Mouse (Mus musculus) hindbrain, embryonic 11.5 days (tissue): ENCODE data around the gene Trdmt1. TPM values are rescaled to one million over a fixed set of nuclear protein-coding genes. Genes with fewer than 3 reads are reported as not detected.
A peak's percentile ranks its signal among the peaks of the same experiment; 100 is the strongest.

Source experiments
- ATAC-seq: fragments of 200-750 bp; cut with Nextera tagmentation; 2 replicates; pipeline ENCODE4 v1.8.0; 2017; ENCODE audit warnings: mild to moderate bottlenecking, moderate TSS enrichment, moderate library complexity; ENCODE audit not compliant: low FRiP score
- DNase-seq: peaks from one replicate; pipeline ENCODE4 v3.0.0-alpha.2; 2015; ENCODE audit warnings: low spot score
- H3K27ac ChIP-seq: fragments of 300-500 bp; sonication (generic); 2 replicates; pipeline ENCODE4 v1.5.1; 2014; ENCODE audit warnings: mild to moderate bottlenecking, low read depth, low read length
- H3K27me3 ChIP-seq: fragments of 300-500 bp; sonication (generic); 2 replicates; pipeline ENCODE4 v1.6.1; 2014; ENCODE audit warnings: mild to moderate bottlenecking, low read length, moderate library complexity, mixed read lengths; ENCODE audit not compliant: control insufficient read depth, insufficient read depth
- H3K36me3 ChIP-seq: fragments of 300-500 bp; sonication (generic); 2 replicates; pipeline ENCODE4 v1.6.1; 2014; ENCODE audit warnings: mild to moderate bottlenecking, low read length, moderate library complexity, mixed read lengths; ENCODE audit not compliant: control insufficient read depth, insufficient read depth
- H3K4me1 ChIP-seq: fragments of 300-500 bp; sonication (generic); replicated peaks from 2 replicates; pipeline ENCODE4 v1.6.1; 2014; ENCODE audit warnings: low read length, mixed read lengths; ENCODE audit not compliant: control insufficient read depth, insufficient read depth
- H3K4me2 ChIP-seq: fragments of 300-500 bp; sonication (generic); replicated peaks from 2 replicates; pipeline ENCODE4 v1.6.1; 2014; ENCODE audit warnings: mild to moderate bottlenecking, low read depth, low read length
- H3K4me3 ChIP-seq: fragments of 300-500 bp; sonication (generic); 2 replicates; pipeline ENCODE4 v1.5.1; 2014; ENCODE audit warnings: low read depth, low read length
- H3K9ac ChIP-seq: fragments of 300-500 bp; sonication (generic); 2 replicates; pipeline ENCODE4 v1.6.1; 2014; ENCODE audit warnings: low read depth, low read length
- H3K9me3 ChIP-seq: fragments of 300-500 bp; sonication (generic); 2 replicates; pipeline ENCODE4 v1.6.1; 2016; ENCODE audit warnings: low read length; ENCODE audit not compliant: control insufficient read depth
- WGBS: fragments of 180-500 bp; shearing (Covaris S2); extraction: QIAGEN DNeasy Blood & Tissue Kit; methylation state at CpG from one replicate; pipeline ENCODE4 v1.1.7; 2014; 5-methylcytosine and 5-hydroxymethylcytosine counted together
- polyA plus RNA-seq: library from polyadenylated mRNA; unstranded; fragments of >200 nt; fragmentation: Nextera tagmentation; extraction: Ambion mirVana; gene quantifications from 2 replicates; pipeline ENCODE4 v1.2.1, GENCODE M21; 2014

Trdmt1 gene
- polyA plus RNA-seq, 1 experiment from 2014 or later = 8.7 TPM

DNA sequence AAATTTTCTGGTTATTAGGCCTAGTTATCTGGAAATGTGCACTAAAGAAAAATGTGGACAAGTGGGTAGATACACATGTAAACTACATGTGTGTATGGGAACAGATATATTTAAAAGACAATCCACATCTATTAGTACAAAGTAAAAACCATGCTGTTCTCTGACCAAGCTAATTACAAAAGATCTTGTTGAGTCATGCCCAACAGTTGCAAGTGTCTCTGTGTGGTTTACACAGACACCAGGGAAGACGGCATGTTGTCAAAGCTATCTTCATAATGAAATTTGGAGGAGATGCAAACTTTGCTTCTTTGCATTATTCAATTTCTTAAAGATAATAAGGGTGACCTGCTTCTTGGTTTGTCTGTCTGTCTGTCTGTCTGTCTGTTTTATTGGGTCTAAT lies 4.6 kb downstream of the Trdmt1 start:
- ATAC-seq = no peak
- WGBS = 93% methylated on average over 1 of the region's 1 CpGs

DNA sequence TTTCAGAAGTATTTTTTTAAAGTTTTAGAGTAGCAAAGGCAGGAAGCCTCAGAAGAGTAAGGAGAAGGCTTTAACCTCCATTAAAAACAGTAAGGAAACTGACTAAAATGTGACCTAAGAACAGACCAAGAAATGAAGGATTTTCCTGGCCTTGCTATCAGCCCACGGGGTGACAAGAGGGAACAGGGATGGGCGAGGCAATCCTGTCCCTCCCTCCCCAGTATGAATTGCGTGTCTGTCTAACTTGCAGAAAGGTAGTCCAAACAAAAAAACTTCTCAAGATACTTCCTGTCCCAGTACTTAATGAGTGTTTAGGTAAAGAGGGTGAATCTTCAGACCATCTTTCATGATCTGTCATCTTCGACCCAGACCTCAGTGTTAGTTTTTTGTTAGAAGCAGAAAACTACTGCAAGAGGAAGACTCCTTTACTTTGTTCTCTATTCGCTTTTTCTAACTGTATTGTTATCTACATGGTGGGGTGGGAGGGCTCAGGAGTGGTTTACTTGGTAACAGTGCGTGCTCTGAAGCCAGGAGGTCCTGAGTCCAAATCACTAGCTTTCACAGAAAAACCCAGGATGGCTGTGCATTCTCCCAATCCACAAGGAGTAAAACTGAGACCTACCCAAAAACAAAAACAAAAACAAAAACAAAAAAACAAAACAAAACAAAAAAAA lies 5.6 kb downstream of the Trdmt1 start:
- Histone ChIP-seq H3K4me3 (no peak overlapping the region), H3K9me3 (no peaks in the 10 kb centered on the region), H3K27ac (no peak overlapping the region), H3K27me3 (no peaks in the 10 kb centered on the region), H3K36me3 (no peaks in the 10 kb centered on the region), H3K4me1 (no peaks in the 10 kb centered on the region), H3K9ac (no peak overlapping the region), H3K4me2 (no peak overlapping the region)
- no peak for DNase-seq
- no peak for ATAC-seq
- 74% methylated on average over 6 of the region's 6 CpGs for WGBS

More for the DNA sequence above, 4.6 kb downstream of the Trdmt1 start:
- Histone ChIP-seq H3K9me3 (no peaks in the 10 kb centered on the region), H3K36me3 (no peaks in the 10 kb centered on the region), H3K27ac (no peak overlapping the region), H3K4me2 (no peak overlapping the region), H3K4me3 (no peak overlapping the region), H3K9ac (no peak overlapping the region), H3K4me1 (no peaks in the 10 kb centered on the region), H3K27me3 (no peaks in the 10 kb centered on the region)
- DNase-seq = no peak

DNA sequence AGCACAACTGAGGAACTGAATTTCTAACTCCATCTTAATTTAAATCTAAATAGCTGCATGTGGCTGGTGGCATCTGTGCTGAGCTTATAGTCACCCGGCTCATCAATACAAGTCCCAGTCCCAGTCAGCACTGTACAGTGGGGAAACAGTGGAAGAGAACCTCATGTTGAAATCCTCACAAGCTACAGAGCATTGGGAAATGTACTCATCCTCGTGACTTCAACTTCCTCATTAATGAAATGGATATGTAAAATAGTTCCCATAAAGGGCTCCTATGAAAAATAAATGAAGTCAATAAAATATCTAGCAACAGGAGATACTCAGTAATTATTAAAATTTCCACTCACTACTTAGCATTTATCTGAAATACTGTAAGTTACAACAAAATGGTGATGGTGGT lies 6.2 kb downstream of the Trdmt1 start:
- ATAC-seq = no peak

DNA sequence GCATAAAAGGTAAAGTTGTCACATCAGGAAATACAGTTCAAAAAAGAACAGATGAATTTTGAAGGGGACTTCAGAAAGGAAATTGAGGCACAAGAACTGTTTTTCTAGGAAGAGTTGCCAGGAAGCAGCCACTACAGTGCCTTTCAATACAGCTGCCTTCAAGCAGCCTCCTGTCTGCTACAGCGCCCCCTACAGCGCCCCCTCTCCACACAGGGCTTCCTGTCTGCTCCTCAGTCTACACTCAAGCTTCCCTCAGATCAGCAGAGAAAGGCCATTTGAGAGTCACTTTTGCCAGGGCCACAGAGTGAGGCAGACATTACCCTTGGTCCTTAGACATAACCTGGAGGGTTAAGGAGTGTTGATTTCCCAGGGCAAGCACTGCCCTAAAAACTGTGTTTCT lies 6.7 kb downstream of the Trdmt1 start:
- H3K9ac ChIP-seq = no peak overlapping the region
- H3K4me2 ChIP-seq = no peak overlapping the region
- H3K4me3 ChIP-seq = no peak overlapping the region
- no peaks in the 10 kb centered on the region for H3K9me3 ChIP-seq
- ATAC-seq (no peak), DNase-seq (no peak)
- H3K4me1 ChIP-seq = no peaks in the 10 kb centered on the region
- H3K27ac ChIP-seq = no peak overlapping the region
- no peaks in the 10 kb centered on the region for H3K27me3 ChIP-seq
- 8% methylated on average over 2 of the region's 2 CpGs for WGBS
- no peaks in the 10 kb centered on the region for H3K36me3 ChIP-seq

More for the DNA sequence above, 6.2 kb downstream of the Trdmt1 start:
- Histone ChIP-seq H3K4me2 (no peak overlapping the region), H3K9ac (no peak overlapping the region), H3K4me3 (no peak overlapping the region), H3K27me3 (no peaks in the 10 kb centered on the region), H3K36me3 (no peaks in the 10 kb centered on the region), H3K9me3 (no peaks in the 10 kb centered on the region), H3K27ac (no peak overlapping the region), H3K4me1 (no peaks in the 10 kb centered on the region)
- 81% methylated on average over 2 of the region's 2 CpGs for WGBS
- no peak for DNase-seq

DNA sequence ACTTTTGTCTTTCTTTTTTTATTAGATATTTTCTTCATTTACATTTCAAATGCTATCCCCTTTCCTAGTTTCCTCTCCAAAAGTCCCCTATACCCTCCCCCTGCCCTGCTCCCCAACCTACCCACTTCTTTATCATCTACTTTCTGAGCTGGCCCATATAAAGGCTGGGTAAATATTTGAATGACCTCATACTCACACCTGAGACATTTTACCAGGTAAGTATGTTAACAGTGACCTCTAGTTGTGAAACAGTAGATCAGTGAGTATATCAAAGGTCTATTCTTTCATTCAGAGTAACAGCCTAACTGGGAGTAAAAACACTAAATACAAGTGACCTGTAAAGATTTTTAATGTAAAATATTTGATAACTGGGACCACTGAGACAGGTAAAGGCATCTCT lies 7.7 kb downstream of the Trdmt1 start:
- no peaks in the 10 kb centered on the region for H3K27me3 ChIP-seq
- no peak overlapping the region for H3K4me3 ChIP-seq
- no peaks in the 10 kb centered on the region for H3K9me3 ChIP-seq
- no peaks in the 10 kb centered on the region for H3K36me3 ChIP-seq
- no peak for ATAC-seq
- H3K27ac ChIP-seq = no peak overlapping the region
- no peak for DNase-seq
- no peak overlapping the region for H3K9ac ChIP-seq
- no peak overlapping the region for H3K4me2 ChIP-seq
- H3K4me1 ChIP-seq = no peaks in the 10 kb centered on the region

DNA sequence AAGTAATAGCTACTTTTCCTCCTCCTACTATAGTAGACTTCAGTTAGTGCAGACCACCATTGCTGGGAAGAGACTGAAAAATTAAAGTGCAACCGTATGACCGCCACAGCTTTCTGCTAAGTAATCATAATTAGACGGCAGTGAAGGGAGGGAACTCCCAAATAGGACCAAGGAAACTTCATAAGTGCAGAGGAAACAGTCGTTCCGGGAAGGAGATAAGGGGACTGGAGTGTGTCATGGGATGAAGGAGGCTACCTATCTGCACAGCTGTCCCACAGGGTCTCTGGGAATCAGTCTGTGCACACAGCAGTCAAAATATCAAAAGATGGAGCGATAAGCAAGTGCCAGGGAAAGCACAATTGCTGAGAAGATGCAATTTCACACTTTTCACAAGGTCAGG lies 13.8 kb downstream of the Trdmt1 start:
- ATAC-seq = no peak
- WGBS = 89% methylated on average over 6 of the region's 6 CpGs
- Histone ChIP-seq H3K27ac (no peak overlapping the region), H3K27me3 (no peaks in the 10 kb centered on the region), H3K9me3 (no peaks in the 10 kb centered on the region), H3K4me1 (no peaks in the 10 kb centered on the region; the same call in 1 of the 2 replicates), H3K4me2 (no peak overlapping the region), H3K4me3 (no peak overlapping the region), H3K36me3 (no peaks in the 10 kb centered on the region), H3K9ac (no peak overlapping the region)
- no peak for DNase-seq

DNA sequence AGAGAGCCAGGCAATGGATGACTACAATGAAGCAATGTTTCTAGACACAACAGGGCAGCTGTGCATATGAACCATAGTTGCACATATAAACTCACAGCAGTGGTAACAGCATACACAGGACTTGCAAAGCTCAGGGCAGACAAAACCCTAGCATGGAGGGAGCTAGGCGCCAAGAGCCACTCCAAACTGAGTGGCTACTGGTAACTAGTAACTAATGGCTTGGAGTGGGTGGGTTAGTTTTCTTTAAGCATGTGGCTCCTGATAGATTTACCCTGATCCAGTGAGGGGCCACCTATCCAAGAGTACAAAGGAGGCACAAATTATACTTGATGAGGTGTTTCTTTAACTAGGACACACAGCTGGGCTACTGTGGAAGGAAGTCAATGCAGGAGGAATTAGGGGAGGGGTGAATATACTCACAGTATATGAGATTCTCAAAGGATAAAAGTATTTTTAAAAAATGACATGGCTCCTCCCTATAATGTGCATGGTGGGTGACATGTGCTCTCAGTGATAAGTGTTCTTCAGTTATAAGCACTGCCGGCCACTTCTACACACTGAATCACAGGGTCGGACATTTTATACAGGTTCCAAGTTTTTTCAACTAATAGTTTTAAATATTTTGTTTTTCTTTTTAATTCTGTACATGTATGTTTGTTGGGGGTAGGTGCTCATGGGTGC lies 15.1 kb downstream of the Trdmt1 start:
- Histone ChIP-seq H3K4me1 (no peaks in the 10 kb centered on the region; the same call in 1 of the 2 replicates), H3K27me3 (no peaks in the 10 kb centered on the region), H3K4me2 (no peak overlapping the region), H3K4me3 (no peak overlapping the region), H3K27ac (no peak overlapping the region), H3K9ac (no peak overlapping the region), H3K9me3 (no peaks in the 10 kb centered on the region), H3K36me3 (no peaks in the 10 kb centered on the region)
- 96% methylated on average over 3 of the region's 3 CpGs for WGBS
- no peak for DNase-seq
- ATAC-seq = no peak

DNA sequence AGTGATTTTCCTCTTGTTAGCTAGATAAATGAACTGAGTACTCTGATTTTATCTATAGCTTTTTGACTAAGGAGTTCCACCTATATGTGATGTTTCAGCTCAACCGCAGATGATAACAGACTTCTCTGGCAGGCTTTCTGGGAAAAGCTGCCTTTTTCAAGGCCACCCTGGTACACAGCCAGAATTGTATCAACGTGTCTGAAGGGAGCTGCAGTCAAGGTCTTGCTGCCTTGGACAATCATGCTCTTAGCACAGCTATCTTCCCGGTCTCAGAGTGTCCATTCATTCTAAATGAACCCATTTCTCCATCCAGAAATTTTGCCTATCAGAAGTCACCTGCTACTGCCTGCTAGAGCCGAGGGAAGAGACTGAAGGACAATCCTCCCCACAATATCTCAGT lies 16.9 kb downstream of the Trdmt1 start:
- DNase-seq = no peak
- Histone ChIP-seq H3K36me3 (no peaks in the 10 kb centered on the region), H3K4me1 (no peaks in the 10 kb centered on the region; the same call in 1 of the 2 replicates), H3K4me3 (no peak overlapping the region), H3K27me3 (no peaks in the 10 kb centered on the region), H3K9me3 (no peaks in the 10 kb centered on the region), H3K27ac (no peak overlapping the region), H3K4me2 (no peak overlapping the region), H3K9ac (no peak overlapping the region)
- WGBS = 70% methylated on average over 4 of the region's 4 CpGs
- no peak for ATAC-seq

DNA sequence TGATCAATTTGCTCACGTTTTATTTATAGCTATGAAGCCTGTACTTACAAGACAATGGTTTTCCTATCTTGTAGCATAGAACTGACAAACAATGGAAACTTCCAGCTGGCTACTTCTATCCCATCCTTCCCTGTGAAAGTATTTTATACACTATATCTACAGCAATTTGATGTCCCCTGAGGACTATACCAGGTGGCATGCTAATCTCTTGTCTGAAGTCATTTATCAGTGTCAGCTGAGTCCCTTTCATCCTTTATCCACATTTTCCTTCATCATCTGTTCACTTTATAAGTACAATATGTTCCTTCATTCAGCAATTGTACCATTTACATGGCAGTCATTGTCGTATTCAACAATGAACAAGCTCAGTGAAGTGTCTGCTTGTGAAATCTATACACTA lies 17.3 kb downstream of the Trdmt1 start:
- no peaks in the 10 kb centered on the region for H3K36me3 ChIP-seq
- H3K27me3 ChIP-seq = no peaks in the 10 kb centered on the region
- H3K9ac ChIP-seq = no peak overlapping the region
- H3K4me1 ChIP-seq = no peaks in the 10 kb centered on the region; the same call in 1 of the 2 replicates
- peak; percentile 50; the same call in 1 of the 2 replicates for ATAC-seq
- H3K4me2 ChIP-seq = no peak overlapping the region
- 53% methylated on average over 2 of the region's 2 CpGs for WGBS
- H3K9me3 ChIP-seq = no peaks in the 10 kb centered on the region
- no peak overlapping the region for H3K4me3 ChIP-seq
- no peak overlapping the region for H3K27ac ChIP-seq
- no peak for DNase-seq
